Mouse (Mus musculus): ENCODE results near the gene Mkln1. TPM values are rescaled to one million over a fixed set of nuclear protein-coding genes. Genes with fewer than 3 reads are reported as not detected.

The Mkln1 gene
- total and polyA plus RNA-seq, 2 experiments from 2014 or later = 93.5 to 119 TPM

DNA sequence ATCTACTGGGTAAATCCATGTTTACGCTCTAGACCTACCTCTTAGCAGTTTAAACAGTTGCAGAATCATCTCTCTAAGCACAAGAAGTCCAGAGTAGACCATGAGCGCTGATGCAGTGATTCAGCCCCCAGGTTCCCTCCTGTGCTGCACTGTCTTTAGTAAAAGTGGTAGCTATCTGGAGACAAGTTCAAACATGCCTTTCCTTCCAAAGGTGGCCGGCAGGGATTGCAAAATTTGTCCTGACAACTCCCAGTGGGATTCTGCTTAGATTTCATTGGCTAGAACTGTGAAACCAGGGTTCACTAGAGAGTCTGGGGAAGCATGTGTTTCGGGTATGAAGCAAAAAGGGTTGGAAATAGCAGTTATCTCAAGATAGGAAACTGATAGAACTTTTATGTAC is 81.5 kb downstream of the Mkln1 start:
- Histone ChIP-seq H3K4me2 (ENCODE audit: low read depth) (no peak overlapping the region), H3K27ac (ENCODE audit: low read depth, low read length) (no peak overlapping the region), H3K27me3 (ENCODE audit: insufficient read depth, low read length) (no peaks in the 10 kb centered on the region), H3K9me3 (ENCODE audit: low read length) (no peaks in the 10 kb centered on the region), H3K4me1 (ENCODE audit: insufficient read depth) (no peaks in the 10 kb centered on the region), H3K4me3 (ENCODE audit: low read depth, low read length) (no peak overlapping the region), H3K36me3 (ENCODE audit: insufficient read depth) (peaks cover 11% of the 10 kb centered on the region; the same call in 1 of the 2 replicates), H3K9ac (no peak overlapping the region)
- ATAC-seq (no peak), DNase-seq (no peak)
- no peak for TF ChIP-seq CTCF (IDR thresholded peaks at IDR 0.05; ENCODE audit: low read depth)
- WGBS = 88% methylated on average over 4 of the region's 4 CpGs

DNA sequence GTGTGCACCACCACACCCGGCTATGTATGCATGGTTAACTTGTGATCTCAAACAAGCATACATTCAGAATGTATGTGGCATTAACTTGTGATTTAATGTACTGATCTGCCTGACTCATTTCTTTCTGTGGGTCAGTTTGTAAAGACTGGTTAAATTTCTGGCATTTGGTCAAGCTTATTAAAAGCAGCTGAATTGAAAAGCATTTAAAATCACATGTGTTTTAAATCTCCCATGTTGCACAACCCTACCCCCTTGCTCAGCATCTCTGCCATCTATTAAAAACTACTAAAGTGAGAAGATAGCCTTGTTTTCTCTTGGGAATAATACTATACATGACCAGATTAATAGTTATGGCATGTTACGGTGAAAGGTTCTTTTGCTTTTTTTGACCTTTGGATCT is 88.1 kb downstream of the Mkln1 start:
- Histone ChIP-seq H3K9ac (no peak overlapping the region), H3K27ac (ENCODE audit: low read depth, low read length) (no peak overlapping the region), H3K4me1 (ENCODE audit: insufficient read depth) (no peaks in the 10 kb centered on the region), H3K36me3 (ENCODE audit: insufficient read depth) (0 out of 2 replicates have a peak, but pooled peaks cover 8% of the 10 kb centered on the region), H3K4me2 (ENCODE audit: low read depth) (no peak overlapping the region), H3K27me3 (ENCODE audit: insufficient read depth, low read length) (no peaks in the 10 kb centered on the region), H3K4me3 (ENCODE audit: low read depth, low read length) (no peak overlapping the region), H3K9me3 (ENCODE audit: low read length) (no peaks in the 10 kb centered on the region)
- ATAC-seq (no peak), DNase-seq (no peak)
- no peak for TF ChIP-seq CTCF (IDR thresholded peaks at IDR 0.05; ENCODE audit: low read depth)
- 94% methylated on average over 2 of the region's 2 CpGs for WGBS

DNA sequence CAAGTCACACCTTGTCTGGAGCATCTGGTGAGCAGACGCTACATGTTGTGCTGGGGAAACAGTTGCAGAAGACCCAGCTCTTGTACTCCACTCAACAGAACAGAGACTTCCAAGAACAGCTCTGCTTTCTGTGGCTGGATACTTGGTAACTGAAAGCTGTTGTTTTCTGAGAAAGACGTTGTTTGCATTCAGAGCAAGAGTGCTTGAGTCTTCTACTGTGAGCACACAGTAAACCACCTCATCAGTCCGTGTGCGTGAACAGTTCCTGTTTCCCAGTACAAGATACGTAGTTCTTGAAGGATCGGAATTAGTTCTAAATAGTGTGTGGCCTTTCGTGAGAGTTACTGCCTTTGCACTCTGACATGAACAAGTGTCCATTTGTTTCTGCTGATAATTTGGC is 91.4 kb downstream of the Mkln1 start:
- Histone ChIP-seq H3K27ac (ENCODE audit: low read depth, low read length) (no peak overlapping the region), H3K4me2 (ENCODE audit: low read depth) (no peak overlapping the region), H3K36me3 (ENCODE audit: insufficient read depth) (peaks cover 8% of the 10 kb centered on the region), H3K4me3 (ENCODE audit: low read depth, low read length) (no peak overlapping the region), H3K9me3 (ENCODE audit: low read length) (no peaks in the 10 kb centered on the region), H3K9ac (no peak overlapping the region), H3K4me1 (ENCODE audit: insufficient read depth) (no peaks in the 10 kb centered on the region), H3K27me3 (ENCODE audit: insufficient read depth, low read length) (no peaks in the 10 kb centered on the region)
- WGBS = 92% methylated on average over 7 of the region's 7 CpGs
- ATAC-seq = no peak
- DNase-seq = no peak
- no peak for TF ChIP-seq CTCF (IDR thresholded peaks at IDR 0.05; ENCODE audit: low read depth)

- peaks cover 14% of the 10 kb centered on the region for H3K36me3 ChIP-seq (ENCODE audit: insufficient read depth)
- 73% methylated on average over 2 of the region's 2 CpGs for WGBS
- TF ChIP-seq CTCF (IDR thresholded peaks at IDR 0.05; ENCODE audit: low read depth) = no peak
- H3K9me3 ChIP-seq (ENCODE audit: low read length) = no peaks in the 10 kb centered on the region
- H3K4me2 ChIP-seq (ENCODE audit: low read depth) = no peak overlapping the region
- H3K9ac ChIP-seq = no peak overlapping the region
- DNase-seq (no peak), ATAC-seq (no peak)
- H3K27ac ChIP-seq (ENCODE audit: low read depth, low read length) = no peak overlapping the region
- no peak overlapping the region for H3K4me3 ChIP-seq (ENCODE audit: low read depth, low read length)
- H3K27me3 ChIP-seq (ENCODE audit: insufficient read depth, low read length) = no peaks in the 10 kb centered on the region
- no peaks in the 10 kb centered on the region for H3K4me1 ChIP-seq (ENCODE audit: insufficient read depth)
Measured at GRCm38 (mm10) chr6:31495122-31495731, 96.7 kb downstream of the Mkln1 start.

DNA sequence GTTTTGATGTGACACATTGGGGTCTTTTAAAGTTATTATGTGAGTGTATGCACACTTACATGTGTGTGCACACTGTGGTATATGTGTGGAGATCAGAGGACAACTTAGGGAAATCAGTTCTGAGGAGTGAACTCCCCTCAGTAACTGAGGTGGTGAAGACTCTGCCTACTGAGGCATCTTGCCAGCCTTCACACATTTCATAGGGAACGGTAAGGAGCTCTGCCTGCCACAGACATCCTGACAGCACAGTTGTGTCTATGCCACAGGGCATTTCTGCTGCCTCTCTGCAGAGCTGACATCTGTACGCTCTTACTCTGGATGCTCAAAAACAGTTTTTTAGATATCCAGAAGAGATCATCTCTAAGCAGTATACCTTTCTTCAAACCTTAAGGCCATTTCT is 97.7 kb downstream of the Mkln1 start:
- Histone ChIP-seq H3K27ac (ENCODE audit: low read depth, low read length) (no peak overlapping the region), H3K4me3 (ENCODE audit: low read depth, low read length) (no peak overlapping the region), H3K27me3 (ENCODE audit: insufficient read depth, low read length) (no peaks in the 10 kb centered on the region), H3K9ac (no peak overlapping the region), H3K9me3 (ENCODE audit: low read length) (no peaks in the 10 kb centered on the region), H3K4me1 (ENCODE audit: insufficient read depth) (no peaks in the 10 kb centered on the region), H3K4me2 (ENCODE audit: low read depth) (no peak overlapping the region), H3K36me3 (ENCODE audit: insufficient read depth) (peaks cover 14% of the 10 kb centered on the region)
- 83% methylated on average over 2 of the region's 2 CpGs for WGBS
- DNase-seq = no peak
- TF ChIP-seq CTCF (IDR thresholded peaks at IDR 0.05; ENCODE audit: low read depth) = no peak
- ATAC-seq = no peak

DNA sequence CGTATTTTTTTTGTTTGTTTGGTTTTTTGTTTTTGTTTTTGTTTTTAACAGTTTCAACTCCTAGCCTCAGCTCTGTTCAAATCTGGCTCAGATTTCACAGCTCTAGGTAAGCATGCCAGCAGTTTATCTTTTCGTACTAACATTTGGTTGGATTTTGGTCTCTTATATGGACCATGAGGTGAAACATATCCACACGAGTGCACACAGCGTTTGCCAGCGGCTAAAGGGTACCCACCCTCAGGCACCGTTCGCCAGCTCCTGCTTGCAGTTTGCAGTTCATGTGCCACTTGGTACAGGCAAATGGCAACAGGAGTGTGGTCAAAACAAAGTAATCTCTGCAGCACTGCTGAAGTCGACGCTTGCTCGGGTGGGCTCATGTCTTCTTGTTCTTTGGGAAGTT is 101.3 kb downstream of the Mkln1 start:
- H3K27ac ChIP-seq (ENCODE audit: low read depth, low read length) = no peak overlapping the region
- DNase-seq = no peak
- H3K9me3 ChIP-seq (ENCODE audit: low read length) = no peaks in the 10 kb centered on the region
- no peaks in the 10 kb centered on the region for H3K4me1 ChIP-seq (ENCODE audit: insufficient read depth)
- H3K27me3 ChIP-seq (ENCODE audit: insufficient read depth, low read length) = no peaks in the 10 kb centered on the region
- H3K9ac ChIP-seq = no peak overlapping the region
- no peak for ATAC-seq
- peaks cover 15% of the 10 kb centered on the region for H3K36me3 ChIP-seq (ENCODE audit: insufficient read depth)
- no peak overlapping the region for H3K4me2 ChIP-seq (ENCODE audit: low read depth)
- no peak overlapping the region for H3K4me3 ChIP-seq (ENCODE audit: low read depth, low read length)
- no peak for TF ChIP-seq CTCF (IDR thresholded peaks at IDR 0.05; ENCODE audit: low read depth)
- WGBS = 67% methylated on average over 10 of the region's 10 CpGs

DNA sequence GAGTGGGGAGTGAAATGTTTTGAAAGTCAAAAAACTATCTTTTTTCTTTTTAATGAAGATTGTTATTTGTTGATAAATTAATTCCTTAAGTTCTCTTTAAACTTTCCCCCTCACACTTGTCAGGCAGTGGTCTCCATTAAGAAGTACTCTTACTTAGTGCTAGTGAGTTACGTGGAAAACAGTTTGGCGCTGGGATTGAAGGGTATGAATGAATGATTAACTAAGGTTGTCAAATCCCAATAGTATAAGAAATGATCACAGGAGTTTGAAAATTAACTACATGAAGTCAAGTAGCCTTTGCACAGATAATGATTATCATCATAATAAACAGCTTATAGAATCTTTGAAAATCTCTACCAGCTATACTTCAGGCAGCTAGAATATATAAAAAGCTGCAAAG is 101.7 kb downstream of the Mkln1 start:
- Histone ChIP-seq H3K9me3 (ENCODE audit: low read length) (no peaks in the 10 kb centered on the region), H3K36me3 (ENCODE audit: insufficient read depth) (peaks cover 15% of the 10 kb centered on the region), H3K9ac (no peak overlapping the region), H3K4me1 (ENCODE audit: insufficient read depth) (no peaks in the 10 kb centered on the region), H3K4me3 (ENCODE audit: low read depth, low read length) (no peak overlapping the region), H3K4me2 (ENCODE audit: low read depth) (no peak overlapping the region), H3K27me3 (ENCODE audit: insufficient read depth, low read length) (no peaks in the 10 kb centered on the region), H3K27ac (ENCODE audit: low read depth, low read length) (no peak overlapping the region)
- ATAC-seq (no peak), DNase-seq (no peak)
- TF ChIP-seq CTCF (IDR thresholded peaks at IDR 0.05; ENCODE audit: low read depth) = no peak
- 79% methylated on average over 2 of the region's 2 CpGs for WGBS

Measured in forebrain, postnatal 0 days (tissue).